Mouse (Mus musculus) kidney, postnatal 14 days (tissue): ENCODE measurements at regions not wholly inside any gene's neighbourhood (a gene's known extent, or its start where the extent isn't known, plus 50 kb on each side); places are given as distances from the start of the nearest gene placed in this dataset.
A peak's percentile ranks its signal among the peaks of the same experiment; 100 is the strongest.

Experiments
- DNase-seq: peaks from one replicate; pipeline ENCODE4 v3.0.0; 2022; ENCODE audit warnings: mixed read lengths

DNA sequence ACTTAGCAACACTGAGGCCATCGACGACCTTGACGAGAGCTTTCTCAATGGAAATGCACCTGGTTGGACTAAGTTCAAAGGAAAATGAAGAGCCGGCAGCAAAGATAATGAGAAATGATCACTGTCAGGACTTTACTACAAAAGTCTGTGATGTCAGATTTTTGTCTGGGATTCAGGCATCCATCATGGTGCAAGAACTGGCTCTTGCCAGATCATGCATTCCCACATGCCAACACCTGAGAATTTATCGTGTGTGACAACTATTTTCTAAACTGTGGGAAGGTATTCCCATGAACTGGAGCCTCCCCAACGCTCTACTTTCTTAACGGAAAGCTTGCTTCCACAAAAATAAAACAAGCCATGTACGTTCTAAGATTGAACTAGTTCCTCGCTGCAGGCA is 58.1 kb downstream of the Irx6 start:
- no peak for DNase-seq

- no peak for DNase-seq
Observed at GRCm38 (mm10) chr8:92735646-92736045, 61.6 kb downstream of the Irx6 start.

DNA sequence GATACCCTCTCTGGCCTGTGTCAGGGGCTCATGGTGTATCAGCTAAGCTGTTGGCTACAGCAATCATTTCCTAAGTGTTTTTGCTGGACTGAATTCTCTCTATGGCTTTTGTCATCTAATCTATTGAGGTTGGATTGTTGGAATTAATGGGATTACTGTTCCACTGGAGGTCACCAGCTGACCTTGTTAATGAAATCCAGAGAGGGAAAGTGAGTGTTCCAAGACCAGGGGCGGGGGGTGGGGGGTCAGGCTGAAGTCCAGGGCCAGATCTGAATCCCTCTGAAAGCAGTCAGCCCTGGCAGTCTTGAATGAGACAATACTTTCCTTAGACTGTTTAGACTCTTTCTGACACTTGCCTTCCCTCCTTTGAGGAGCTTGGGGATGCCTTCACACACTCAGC is 64.0 kb downstream of the Irx6 start:
- no peak for DNase-seq

- DNase-seq = no peak
Observed at GRCm38 (mm10) chr8:92740286-92740808, 66.3 kb downstream of the Irx6 start.

GRCm38 (mm10) chr8:92741836-92742235 is 67.7 kb downstream of the Irx6 start:
- DNase-seq = no peak

GRCm38 (mm10) chr8:92743108-92743507 is 69.0 kb downstream of the Irx6 start:
- no peak for DNase-seq

DNA sequence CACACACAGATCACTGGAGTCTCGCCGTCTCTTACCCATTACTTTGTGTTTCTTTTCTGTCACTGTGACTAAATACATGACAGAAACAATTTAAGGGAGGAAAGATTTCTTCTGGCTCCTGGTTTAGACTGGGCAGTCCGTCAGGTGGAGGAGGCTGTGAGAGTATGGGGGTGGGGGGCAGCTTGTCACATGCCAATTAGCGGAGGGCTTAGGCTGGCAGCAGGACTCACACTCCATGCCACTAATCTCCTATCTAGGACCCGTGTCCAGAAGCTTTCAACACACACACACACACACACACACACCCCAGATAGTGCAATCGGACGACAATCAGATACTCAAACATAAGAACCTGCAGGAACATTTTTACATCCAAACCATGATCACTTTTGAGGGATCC is 73.0 kb downstream of the Irx6 start:
- DNase-seq = no peak

GRCm38 (mm10) chr8:92747951-92748350 is 73.9 kb downstream of the Irx6 start:
- DNase-seq = no peak

DNA sequence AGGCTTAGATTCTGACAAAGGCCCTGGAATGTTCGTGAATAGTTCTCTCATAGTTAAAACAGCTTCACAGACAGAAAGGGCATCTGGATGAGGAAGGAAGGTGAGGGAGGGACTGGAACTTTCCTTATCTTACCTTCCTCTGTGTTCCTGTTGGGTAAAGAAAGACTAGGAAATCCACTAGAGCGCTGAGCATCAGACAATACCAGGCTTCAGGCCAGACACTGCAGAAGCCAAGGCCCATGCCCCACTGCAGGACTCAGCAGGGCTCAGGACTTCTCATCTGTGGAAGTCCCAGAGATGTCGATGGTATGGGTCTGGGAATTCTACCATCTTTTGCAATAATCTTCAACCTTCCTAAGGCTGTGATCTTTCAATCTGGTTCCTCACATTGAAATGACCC is 67.2 kb upstream of the Mmp2 start:
- DNase-seq = no peak

GRCm38 (mm10) chr8:92760933-92761332 is 66.2 kb upstream of the Mmp2 start:
- no peak for DNase-seq

- DNase-seq = peak; percentile 12
Observed at GRCm38 (mm10) chr8:92761959-92762600, 65.0 kb upstream of the Mmp2 start.

DNA sequence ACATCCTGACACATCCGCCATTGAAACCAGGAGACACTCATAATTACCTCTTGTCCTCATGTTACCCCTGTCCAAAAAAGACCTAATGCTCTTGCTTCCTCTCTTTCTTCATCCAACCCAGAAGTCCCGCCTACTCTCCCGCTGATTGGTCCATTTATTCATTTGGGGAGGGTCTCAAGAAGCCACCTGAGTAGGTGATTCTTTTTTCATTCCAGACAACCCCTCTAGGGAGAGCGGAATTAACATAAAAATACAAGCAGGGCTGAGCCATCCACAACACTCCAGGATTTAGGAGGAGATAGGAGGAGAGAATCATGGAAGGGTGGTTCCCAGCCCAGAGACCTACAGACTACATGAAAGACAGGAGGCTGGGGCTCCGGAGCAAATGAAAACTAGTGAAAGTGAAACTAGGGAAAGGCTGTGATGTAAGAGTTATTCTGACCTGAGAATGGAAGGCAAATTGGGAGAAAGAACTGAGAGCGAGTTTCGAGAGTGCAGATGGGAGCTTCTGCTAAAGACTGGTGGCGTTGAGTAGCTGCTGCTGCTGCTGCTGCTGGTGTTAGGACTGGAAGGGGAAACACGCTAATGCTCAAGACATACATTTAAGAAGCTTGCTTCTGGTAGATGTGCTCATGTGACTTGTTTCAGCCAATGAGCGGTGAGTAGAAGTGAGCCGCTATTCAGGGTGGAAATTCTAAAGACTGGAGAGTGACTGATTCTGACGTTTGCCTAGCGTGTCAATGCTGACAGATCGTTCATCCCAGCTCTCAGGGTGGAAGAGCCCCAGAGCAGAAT is 55.0 kb upstream of the Mmp2 start:
- peak; percentile 10 for DNase-seq

- DNase-seq = no peak
Observed at GRCm38 (mm10) chr8:92772826-92773225, 54.3 kb upstream of the Mmp2 start.

DNA sequence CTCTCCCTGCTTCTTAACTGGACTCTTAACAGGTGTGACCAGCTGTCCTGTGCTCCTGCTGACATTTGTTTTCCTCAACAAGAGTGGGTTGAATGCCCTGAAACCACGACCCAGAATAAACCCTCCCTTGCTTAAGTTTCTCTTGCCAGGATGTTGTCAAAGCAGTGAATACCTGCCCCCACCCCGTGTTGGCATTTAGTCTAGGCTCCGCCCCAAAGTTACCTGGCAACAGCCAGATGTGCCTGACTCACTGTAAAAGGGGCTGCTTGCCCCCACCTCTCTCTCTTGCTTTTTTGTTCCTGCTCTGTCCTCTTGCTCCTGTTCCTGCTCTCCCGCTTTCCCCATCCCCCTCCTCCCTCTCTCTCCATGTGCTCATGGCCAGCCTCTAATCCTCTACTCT is 51.9 kb upstream of the Mmp2 start:
- no peak for DNase-seq

- no peak for DNase-seq
Observed at GRCm38 (mm10) chr8:92777106-92777505, 50.0 kb upstream of the Mmp2 start.
